Mouse (Mus musculus): ENCODE measurements around the gene Gm10961. TPM values are rescaled to one million over a fixed set of nuclear protein-coding genes. Genes with fewer than 3 reads are reported as not detected.

The Gm10961 gene
- polyA plus RNA-seq, 1 experiment from 2014 or later = not detected

GRCm38 (mm10) chr3:107609376-107609775 is 21.7 kb upstream of the Gm10961 start:
- TF ChIP-seq EP300 (optimal IDR thresholded peaks at IDR 0.05) (no peak), CTCF (IDR thresholded peaks at IDR 0.05; ENCODE audit: low read depth) (no peak)
- WGBS = 49% methylated on average over 3 of the region's 3 CpGs
- ATAC-seq (ENCODE audit: low FRiP score, low TSS enrichment) (no peak), DNase-seq (ENCODE audit: low spot score) (no peak)
- no peak overlapping the region for H3K27ac ChIP-seq (replicated peaks)
- H3K36me3 ChIP-seq (ENCODE audit: control insufficient read depth, insufficient read depth, low read length) = peaks cover 21% of the 10 kb centered on the region
- no peak overlapping the region for H3K4me2 ChIP-seq (replicated peaks; ENCODE audit: low read depth)
- H3K27me3 ChIP-seq (ENCODE audit: control insufficient read depth, insufficient read depth, low read length) = no peaks in the 10 kb centered on the region
- no peaks in the 10 kb centered on the region for H3K4me1 ChIP-seq (replicated peaks; ENCODE audit: control insufficient read depth, insufficient read depth)
- H3K9me3 ChIP-seq (ENCODE audit: control insufficient read depth, low read length) = no peaks in the 10 kb centered on the region
- H3K9ac ChIP-seq (ENCODE audit: low read length) = no peak overlapping the region
- no peak overlapping the region for H3K4me3 ChIP-seq (ENCODE audit: low read depth, low read length)

- no peak overlapping the region for H3K27ac ChIP-seq (replicated peaks)
- H3K9ac ChIP-seq (ENCODE audit: low read length) = no peak overlapping the region
- no peak overlapping the region for H3K4me2 ChIP-seq (replicated peaks; ENCODE audit: low read depth)
- ATAC-seq (ENCODE audit: low FRiP score, low TSS enrichment) (no peak), DNase-seq (ENCODE audit: low spot score) (no peak)
- no peaks in the 10 kb centered on the region for H3K9me3 ChIP-seq (ENCODE audit: control insufficient read depth, low read length)
- no peak overlapping the region for H3K4me3 ChIP-seq (ENCODE audit: low read depth, low read length)
- WGBS = 63% methylated on average over 4 of the region's 4 CpGs
- H3K4me1 ChIP-seq (replicated peaks; ENCODE audit: control insufficient read depth, insufficient read depth) = no peaks in the 10 kb centered on the region
- H3K36me3 ChIP-seq (ENCODE audit: control insufficient read depth, insufficient read depth, low read length) = peaks cover 36% of the 10 kb centered on the region
- TF ChIP-seq EP300 (optimal IDR thresholded peaks at IDR 0.05) (no peak), CTCF (IDR thresholded peaks at IDR 0.05; ENCODE audit: low read depth) (no peak)
- H3K27me3 ChIP-seq (ENCODE audit: control insufficient read depth, insufficient read depth, low read length) = no peaks in the 10 kb centered on the region
Observed at GRCm38 (mm10) chr3:107611394-107611793, 19.7 kb upstream of the Gm10961 start.

DNA sequence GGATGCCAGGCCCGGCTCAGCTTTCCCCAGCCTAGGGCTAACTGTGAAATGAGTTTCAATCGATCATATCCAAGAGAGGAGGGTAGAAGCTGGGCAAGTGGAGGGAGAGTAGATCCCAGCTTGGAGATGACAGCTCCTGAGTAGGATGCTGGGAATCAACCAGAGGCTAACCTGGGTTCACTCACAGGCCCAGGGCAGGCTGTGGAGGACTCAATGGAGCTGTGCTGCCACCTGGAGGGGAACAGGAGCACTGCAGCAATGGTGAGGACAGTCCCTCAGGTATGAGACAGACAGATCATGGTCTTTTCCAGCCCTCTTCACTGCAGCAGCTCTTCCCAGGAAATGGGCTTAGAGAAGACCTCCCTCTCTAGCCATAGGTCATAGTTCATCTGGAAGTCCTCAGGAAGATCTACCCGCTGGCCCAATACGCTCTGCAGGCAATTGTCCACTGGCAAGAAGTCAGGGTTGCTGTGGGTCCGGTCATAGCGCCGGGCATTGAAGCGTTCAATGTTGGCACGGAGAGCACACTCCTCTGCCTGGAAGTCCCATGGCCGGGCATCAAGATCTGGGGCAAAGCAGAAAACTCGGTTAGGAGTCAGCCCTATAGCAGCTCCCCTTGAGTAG is 18.1 kb upstream of the Gm10961 start:
- Histone ChIP-seq H3K4me1 (replicated peaks; ENCODE audit: control insufficient read depth, insufficient read depth) (no peaks in the 10 kb centered on the region), H3K27me3 (ENCODE audit: control insufficient read depth, insufficient read depth, low read length) (no peaks in the 10 kb centered on the region), H3K36me3 (ENCODE audit: control insufficient read depth, insufficient read depth, low read length) (peaks cover 46% of the 10 kb centered on the region), H3K9ac (ENCODE audit: low read length) (no peak overlapping the region), H3K9me3 (ENCODE audit: control insufficient read depth, low read length) (no peaks in the 10 kb centered on the region), H3K27ac (replicated peaks) (no peak overlapping the region), H3K4me3 (ENCODE audit: low read depth, low read length) (no peak overlapping the region), H3K4me2 (replicated peaks; ENCODE audit: low read depth) (no peak overlapping the region)
- WGBS = 88% methylated on average over 11 of the region's 11 CpGs
- peak; percentile 69 for DNase-seq (ENCODE audit: low spot score)
- peak; percentile 22; the same call in 1 of the 2 replicates for ATAC-seq (ENCODE audit: low FRiP score, low TSS enrichment)
- TF ChIP-seq EP300 (optimal IDR thresholded peaks at IDR 0.05) = no peak
- TF ChIP-seq CTCF (IDR thresholded peaks at IDR 0.05; ENCODE audit: low read depth) = peak; percentile 96

DNA sequence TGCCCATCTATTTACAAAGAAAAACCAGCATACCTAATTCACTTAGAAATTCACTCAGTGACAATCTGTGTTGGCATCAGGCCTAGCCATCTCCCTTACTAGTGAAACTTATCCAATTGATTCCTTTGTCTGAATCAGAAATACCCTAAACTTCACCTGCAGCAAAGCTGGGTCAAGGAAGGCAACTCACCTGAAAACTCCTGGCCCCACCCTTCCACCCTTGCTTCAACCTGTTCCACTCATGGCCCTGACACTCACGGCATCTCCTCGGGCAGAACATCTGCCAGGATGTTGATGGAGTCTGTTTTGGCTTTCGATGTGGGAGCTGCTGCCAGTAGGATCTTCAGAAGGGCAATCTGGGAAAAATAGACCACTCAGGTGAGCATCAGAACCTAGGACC is 13.3 kb upstream of the Gm10961 start:
- DNase-seq (ENCODE audit: low spot score) = no peak
- no peak overlapping the region for H3K27ac ChIP-seq (replicated peaks)
- peaks cover 50% of the 10 kb centered on the region for H3K36me3 ChIP-seq (ENCODE audit: control insufficient read depth, insufficient read depth, low read length)
- no peak overlapping the region for H3K4me3 ChIP-seq (ENCODE audit: low read depth, low read length)
- H3K9me3 ChIP-seq (ENCODE audit: control insufficient read depth, low read length) = no peaks in the 10 kb centered on the region
- 87% methylated on average over 3 of the region's 3 CpGs for WGBS
- no peak overlapping the region for H3K9ac ChIP-seq (ENCODE audit: low read length)
- no peaks in the 10 kb centered on the region for H3K4me1 ChIP-seq (replicated peaks; ENCODE audit: control insufficient read depth, insufficient read depth)
- TF ChIP-seq EP300 (optimal IDR thresholded peaks at IDR 0.05) (no peak), CTCF (IDR thresholded peaks at IDR 0.05; ENCODE audit: low read depth) (no peak)
- no peak overlapping the region for H3K4me2 ChIP-seq (replicated peaks; ENCODE audit: low read depth)
- H3K27me3 ChIP-seq (ENCODE audit: control insufficient read depth, insufficient read depth, low read length) = no peaks in the 10 kb centered on the region
- no peak for ATAC-seq (ENCODE audit: low FRiP score, low TSS enrichment)

GRCm38 (mm10) chr3:107619911-107620310 is 11.2 kb upstream of the Gm10961 start:
- Histone ChIP-seq H3K4me2 (replicated peaks; ENCODE audit: low read depth) (no peak overlapping the region), H3K9ac (ENCODE audit: low read length) (no peak overlapping the region), H3K4me1 (replicated peaks; ENCODE audit: control insufficient read depth, insufficient read depth) (no peaks in the 10 kb centered on the region), H3K27ac (replicated peaks) (no peak overlapping the region), H3K27me3 (ENCODE audit: control insufficient read depth, insufficient read depth, low read length) (no peaks in the 10 kb centered on the region), H3K36me3 (ENCODE audit: control insufficient read depth, insufficient read depth, low read length) (peaks cover 38% of the 10 kb centered on the region), H3K9me3 (ENCODE audit: control insufficient read depth, low read length) (no peaks in the 10 kb centered on the region), H3K4me3 (ENCODE audit: low read depth, low read length) (no peak overlapping the region)
- WGBS = 87% methylated on average over 6 of the region's 6 CpGs
- DNase-seq (ENCODE audit: low spot score) (no peak), ATAC-seq (ENCODE audit: low FRiP score, low TSS enrichment) (no peak)
- TF ChIP-seq EP300 (optimal IDR thresholded peaks at IDR 0.05) = no peak
- TF ChIP-seq CTCF (IDR thresholded peaks at IDR 0.05; ENCODE audit: low read depth) = no peak

DNA sequence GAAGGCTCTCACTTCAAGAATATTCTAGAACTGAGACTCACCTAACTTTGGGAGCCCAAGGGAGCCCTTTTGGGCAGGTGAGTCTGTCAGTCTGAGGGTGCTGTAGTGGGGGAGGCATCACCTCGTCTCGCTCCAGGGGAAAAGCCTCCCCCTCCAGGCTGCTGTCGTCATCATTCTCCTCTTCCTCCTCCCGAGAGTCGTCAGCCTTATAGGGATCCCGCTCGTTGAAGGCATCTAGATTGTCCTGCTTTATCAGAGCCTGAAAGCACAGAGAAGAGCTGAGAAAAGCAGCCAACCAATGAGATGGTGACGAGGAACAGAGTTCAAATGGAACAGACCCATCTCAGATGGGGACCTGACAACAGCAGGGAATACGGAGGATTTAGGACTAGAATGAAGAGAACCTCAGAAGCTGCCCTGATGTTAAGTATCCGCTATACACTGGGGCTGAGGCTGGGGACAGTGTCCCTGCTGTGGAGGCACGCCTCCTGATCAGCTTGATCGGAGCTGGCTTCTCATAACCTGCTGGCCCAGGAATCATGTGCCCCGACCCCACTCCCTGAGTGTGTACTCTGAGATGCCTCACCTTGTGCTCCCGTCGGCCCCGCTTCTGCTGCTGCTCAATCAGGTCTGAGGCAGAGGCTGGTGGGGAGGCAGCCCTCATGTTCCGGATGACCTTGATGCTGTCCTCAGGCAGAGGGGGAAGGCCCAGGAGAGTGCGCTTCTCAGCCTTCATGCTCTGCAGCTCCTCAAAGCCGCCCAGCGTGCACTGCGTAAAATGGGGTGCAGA is 9.6 kb upstream of the Gm10961 start:
- H3K4me3 ChIP-seq (ENCODE audit: low read depth, low read length) = no peak overlapping the region
- no peaks in the 10 kb centered on the region for H3K9me3 ChIP-seq (ENCODE audit: control insufficient read depth, low read length)
- H3K27me3 ChIP-seq (ENCODE audit: control insufficient read depth, insufficient read depth, low read length) = no peaks in the 10 kb centered on the region
- no peak overlapping the region for H3K4me2 ChIP-seq (replicated peaks; ENCODE audit: low read depth)
- no peak overlapping the region for H3K9ac ChIP-seq (ENCODE audit: low read length)
- 95% methylated on average over 21 of the region's 21 CpGs for WGBS
- H3K4me1 ChIP-seq (replicated peaks; ENCODE audit: control insufficient read depth, insufficient read depth) = no peaks in the 10 kb centered on the region
- peaks cover 31% of the 10 kb centered on the region for H3K36me3 ChIP-seq (ENCODE audit: control insufficient read depth, insufficient read depth, low read length)
- no peak for DNase-seq (ENCODE audit: low spot score)
- TF ChIP-seq CTCF (IDR thresholded peaks at IDR 0.05; ENCODE audit: low read depth) = no peak
- no peak for TF ChIP-seq EP300 (optimal IDR thresholded peaks at IDR 0.05)
- H3K27ac ChIP-seq (replicated peaks) = no peak overlapping the region
- ATAC-seq (ENCODE audit: low FRiP score, low TSS enrichment) = peak; percentile 24; the same call in 1 of the 2 replicates

Measured in stomach, postnatal 0 days (tissue).